Mouse (Mus musculus) spleen, adult 10 weeks (tissue): ENCODE data around the gene Hoxc8. TPM values are rescaled to one million over a fixed set of nuclear protein-coding genes. Genes with fewer than 3 reads are reported as not detected.

Source experiments
- polyA plus RNA-seq: library from polyadenylated mRNA; stranded (reverse); fragments of 350-450 nt; fragmentation: Illumina TruSeq; extraction: RNeasy Lipid Tissue Mini Kit (QIAGEN cat#74804); gene quantifications from one replicate; pipeline ENCODE4 v1.2.3, GENCODE M21; 2015; ENCODE audit warnings: low replicate concordance; ENCODE audit not compliant: insufficient read depth

Gene Hoxc8
- polyA plus RNA-seq = not detected

DNA sequence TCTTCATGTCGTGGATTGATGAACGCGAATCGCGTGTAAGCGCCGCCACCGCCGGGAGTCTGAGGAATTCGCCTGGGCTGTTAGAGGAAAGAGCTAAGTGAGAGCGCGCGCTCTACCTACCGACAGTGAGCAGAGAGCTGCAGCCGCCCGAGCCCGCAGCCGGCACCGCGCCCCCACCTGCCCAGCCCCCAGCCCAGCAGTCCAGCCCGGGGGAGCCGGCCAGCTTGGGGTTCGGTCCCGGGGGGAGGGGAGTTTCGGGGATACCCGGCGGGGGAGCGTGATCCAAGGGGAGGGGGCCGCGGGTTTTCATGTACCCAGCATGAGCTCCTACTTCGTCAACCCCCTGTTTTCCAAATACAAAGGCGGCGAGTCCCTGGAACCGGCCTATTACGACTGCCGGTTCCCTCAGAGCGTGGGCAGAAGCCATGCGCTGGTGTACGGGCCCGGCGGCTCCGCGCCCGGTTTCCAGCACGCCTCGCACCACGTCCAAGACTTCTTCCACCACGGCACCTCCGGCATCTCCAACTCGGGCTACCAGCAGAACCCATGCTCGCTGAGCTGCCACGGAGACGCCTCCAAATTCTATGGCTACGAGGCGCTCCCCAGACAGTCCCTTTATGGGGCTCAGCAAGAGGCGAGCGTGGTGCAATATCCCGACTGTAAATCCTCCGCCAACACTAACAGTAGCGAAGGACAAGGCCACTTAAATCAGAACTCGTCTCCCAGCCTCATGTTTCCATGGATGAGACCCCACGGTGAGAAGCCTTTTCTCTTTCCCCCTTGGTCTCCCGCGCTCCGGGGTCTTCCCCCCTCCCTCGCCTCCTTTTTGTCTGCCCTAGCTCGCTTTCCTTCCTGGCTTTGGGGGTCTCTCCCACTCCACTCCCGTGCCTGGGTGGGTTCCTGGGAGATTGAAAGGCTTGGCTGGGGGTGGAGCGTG, at the start of gene Hoxc8:
Hoxc8 (plus strand) TSS at position 147 of the 937 bp plus-strand sequence.

DNA sequence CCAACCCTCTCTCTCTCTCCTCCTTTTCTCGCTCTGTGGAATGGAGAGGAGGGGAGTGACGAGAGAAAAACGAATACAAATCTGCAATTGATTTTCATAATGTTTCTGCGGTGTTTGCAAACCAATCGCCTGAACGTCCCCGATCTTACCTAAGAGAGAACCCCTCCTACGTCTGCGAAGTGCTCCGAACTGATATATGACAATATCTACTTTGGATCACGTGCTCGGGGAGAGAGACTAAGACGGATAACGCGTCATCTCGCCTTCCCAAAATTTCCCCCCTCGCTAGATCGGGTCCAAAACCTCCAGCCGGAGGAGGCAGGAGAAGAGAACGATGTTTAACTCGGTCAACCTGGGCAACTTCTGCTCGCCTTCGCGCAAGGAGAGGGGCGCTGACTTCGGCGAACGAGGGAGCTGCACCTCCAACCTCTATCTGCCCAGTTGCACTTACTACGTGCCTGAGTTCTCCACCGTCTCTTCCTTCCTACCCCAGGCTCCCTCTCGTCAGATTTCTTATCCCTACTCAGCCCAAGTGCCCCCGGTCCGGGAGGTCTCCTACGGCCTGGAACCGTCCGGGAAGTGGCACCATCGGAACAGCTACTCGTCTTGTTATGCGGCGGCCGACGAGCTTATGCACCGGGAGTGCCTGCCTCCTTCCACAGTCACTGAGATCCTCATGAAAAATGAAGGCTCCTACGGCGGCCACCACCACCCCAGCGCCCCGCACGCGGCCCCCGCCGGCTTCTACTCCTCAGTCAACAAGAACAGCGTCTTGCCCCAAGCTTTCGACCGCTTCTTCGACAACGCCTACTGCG, 36.0 kb upstream of the Hoxc8 start, which contains the start of gene Hoxc11:
Hoxc11 (plus strand) TSS at position 236 of the 815 bp plus-strand sequence.

DNA sequence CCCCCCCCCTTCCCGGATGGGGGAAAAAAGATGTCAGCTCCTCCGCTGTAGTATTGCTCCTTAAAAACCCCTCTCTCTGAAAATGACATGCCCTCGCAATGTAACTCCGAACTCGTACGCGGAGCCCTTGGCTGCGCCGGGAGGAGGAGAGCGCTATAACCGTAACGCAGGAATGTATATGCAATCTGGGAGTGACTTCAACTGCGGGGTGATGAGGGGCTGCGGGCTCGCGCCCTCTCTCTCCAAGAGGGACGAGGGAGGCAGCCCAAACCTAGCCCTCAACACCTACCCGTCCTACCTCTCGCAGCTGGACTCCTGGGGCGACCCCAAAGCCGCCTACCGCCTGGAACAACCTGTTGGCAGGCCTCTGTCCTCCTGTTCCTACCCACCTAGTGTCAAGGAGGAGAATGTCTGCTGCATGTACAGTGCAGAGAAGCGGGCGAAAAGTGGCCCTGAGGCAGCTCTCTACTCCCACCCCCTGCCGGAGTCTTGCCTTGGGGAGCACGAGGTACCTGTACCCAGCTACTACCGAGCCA, 23.6 kb upstream of the Hoxc8 start, which contains the start of gene Hoxc10:
Hoxc10 (plus strand) TSS at position 21 of the 536 bp plus-strand sequence.

DNA sequence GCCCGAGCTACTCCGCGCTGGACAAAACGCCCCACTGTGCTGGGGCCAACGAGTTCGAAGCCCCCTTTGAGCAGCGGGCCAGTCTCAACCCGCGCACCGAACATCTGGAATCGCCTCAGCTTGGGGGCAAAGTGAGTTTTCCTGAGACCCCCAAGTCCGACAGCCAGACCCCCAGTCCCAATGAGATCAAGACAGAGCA, 23.2 kb upstream of the Hoxc8 start, which contains the start of gene Hoxc5:
Hoxc5 (plus strand) TSS at position 132 of the 199 bp plus-strand sequence.

DNA sequence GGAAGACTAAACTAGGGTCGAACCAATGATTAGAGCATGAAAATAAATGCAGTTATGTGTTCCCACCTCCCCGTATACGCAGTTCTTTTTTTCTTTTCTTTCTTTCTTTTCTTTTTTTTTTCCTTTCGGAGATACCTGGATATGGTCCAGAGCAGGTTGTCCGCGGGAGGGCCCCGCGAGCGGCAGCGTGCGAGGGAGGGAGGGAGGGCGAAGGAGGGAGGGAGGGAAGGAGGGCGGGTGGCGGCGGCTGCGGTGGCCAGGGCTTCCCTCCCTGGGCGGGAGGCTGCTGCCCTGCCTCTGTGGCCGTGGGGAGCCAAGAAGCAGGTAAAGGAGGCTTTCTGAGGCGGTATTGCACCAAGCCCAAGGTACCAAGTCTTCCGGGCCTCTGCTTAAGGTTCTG, 14.2 kb upstream of the Hoxc8 start, which contains the start of gene Hoxc9:
Hoxc9 (plus strand) TSS at position 269 of the 400 bp plus-strand sequence.

DNA sequence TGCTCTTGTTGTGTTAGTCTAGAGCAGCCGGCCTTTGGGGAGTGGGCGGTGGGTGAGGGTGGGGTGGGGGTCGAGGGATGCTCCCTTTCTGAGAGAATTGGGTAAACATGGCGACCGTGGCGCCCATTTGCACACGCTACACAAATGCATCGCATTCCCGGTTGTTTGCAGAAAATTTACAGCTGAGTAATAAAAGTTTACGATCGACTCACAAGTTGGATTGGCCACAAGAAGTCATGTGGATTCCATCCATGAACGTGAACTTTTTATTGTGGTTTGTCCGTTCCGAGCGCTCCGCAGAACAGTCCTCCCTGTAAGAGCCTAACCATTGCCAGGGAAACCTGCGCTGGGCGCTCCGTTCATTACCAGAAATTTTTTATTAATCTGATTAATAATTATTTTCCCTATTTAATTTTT, 7.5 kb downstream of the Hoxc8 start, which contains the start of gene Hoxc6:
Hoxc6 (plus strand) TSS at position 319 of the 417 bp plus-strand sequence.

DNA sequence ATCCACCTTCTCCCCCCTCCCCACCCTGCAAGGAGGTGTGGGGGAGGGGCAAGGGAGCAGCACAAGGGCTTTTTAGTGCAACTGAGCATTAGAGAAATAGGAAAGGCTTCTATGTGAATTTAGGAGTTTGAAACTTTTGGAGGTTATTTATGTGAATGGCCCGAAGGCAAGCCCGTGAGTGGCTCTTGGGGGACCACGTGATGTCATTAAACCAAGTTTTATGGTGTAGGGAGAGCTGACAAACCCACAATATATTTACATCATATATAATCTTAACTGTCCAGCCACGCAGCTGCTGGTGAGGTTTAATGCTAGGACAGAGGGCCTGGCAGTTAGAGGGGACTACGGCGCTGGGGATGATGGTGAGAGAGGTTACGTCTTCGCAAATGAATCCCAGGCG, 28.2 kb downstream of the Hoxc8 start, which contains the start of gene Hoxc4:
Hoxc4 (plus strand) TSS at position 299 of the 400 bp plus-strand sequence.

Other genes with a start within 250 kb of the Hoxc8 start
- not detected for gene Hoxc13, start 69.5 kb upstream of the Hoxc8 start, polyA plus RNA-seq
- not detected for gene Hoxc12, start 53.9 kb upstream of the Hoxc8 start, polyA plus RNA-seq
- not detected for gene Hoxc11, start 36.2 kb upstream of the Hoxc8 start, polyA plus RNA-seq
- gene Hoxc10, start 23.8 kb upstream of the Hoxc8 start, polyA plus RNA-seq = not detected
- not detected for gene Hoxc5, start 23.2 kb upstream of the Hoxc8 start, polyA plus RNA-seq
- not detected for gene Hoxc9, start 14.2 kb upstream of the Hoxc8 start, polyA plus RNA-seq
- gene Hoxc6, start 7.7 kb downstream of the Hoxc8 start, polyA plus RNA-seq = not detected
- gene Hoxc4, start 28.3 kb downstream of the Hoxc8 start, polyA plus RNA-seq = 0.50 TPM
- gene Smug1, start 176.5 kb downstream of the Hoxc8 start, polyA plus RNA-seq = 16.0 TPM
- 73.3 TPM for gene Cbx5, start 249.2 kb downstream of the Hoxc8 start, polyA plus RNA-seq
- gene Hnrnpa1, start 249.8 kb downstream of the Hoxc8 start, polyA plus RNA-seq = 835 TPM